Mouse (Mus musculus): ENCODE data around the gene Scube1.

DNA sequence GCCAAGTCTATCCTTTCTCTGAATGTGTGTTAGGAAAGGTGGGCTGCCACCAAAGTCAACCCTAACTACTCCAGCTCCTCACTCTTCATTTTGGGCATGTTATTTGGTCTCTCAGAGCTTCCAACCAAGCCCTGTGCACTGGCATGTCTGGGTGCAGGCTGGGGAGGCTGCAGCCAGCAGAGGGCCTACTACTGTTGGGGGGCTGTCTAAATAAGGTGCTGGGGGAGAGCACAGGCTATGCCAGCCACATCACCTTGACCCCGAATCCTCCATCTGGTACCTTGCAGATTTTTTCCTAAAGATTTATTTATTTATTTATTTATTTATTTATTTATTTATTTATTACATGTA lies 121.8 kb downstream of the Scube1 start:
- TF ChIP-seq CTCF (IDR thresholded peaks at IDR 0.05; ENCODE audit: borderline replicate concordance, control insufficient read depth, extremely low read depth, insufficient read depth, low read length, poor library complexity) (peak; percentile 58; the same call in 1 of the 2 replicates), POLR2A (IDR thresholded peaks at IDR 0.05; ENCODE audit: control insufficient read depth, extremely low read depth, insufficient read depth, low read length, poor library complexity) (no peak)

All from thymus, adult 2 months (tissue).